In the genomic region with DNA sequence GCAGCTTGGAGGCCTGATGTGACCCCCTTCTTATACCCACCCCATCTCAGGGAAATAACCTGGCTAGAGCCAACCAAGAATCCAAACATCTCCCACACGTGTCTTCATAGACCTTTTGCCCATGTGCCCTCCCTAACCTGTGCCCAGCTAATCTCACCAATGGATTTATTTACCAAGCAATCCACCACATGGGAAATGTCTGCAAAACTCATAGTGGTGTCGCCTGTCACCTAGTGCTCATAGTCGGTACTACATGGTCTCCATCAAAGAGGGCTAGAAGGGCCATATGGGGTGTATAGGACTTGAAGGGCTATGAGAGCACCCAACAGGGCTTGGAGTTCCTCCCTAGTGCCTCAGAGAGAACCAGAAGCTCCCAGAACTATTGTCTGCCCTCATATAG, we compare ENCODE assay signal across 8 mouse cellular contexts. TPM values are rescaled to one million over a fixed set of nuclear protein-coding genes. Genes with fewer than 3 reads are reported as not detected.
DNase-seq lines count a peak whose midpoint lies in the region; ATAC-seq and TF ChIP-seq lines count a peak whose summit lies in the region.

No protein-coding gene starts in this region.

- H3K36me3 ChIP-seq in heart, adult 2 months (ENCODE audit: control insufficient read depth, insufficient read depth, low read length), result no peaks in the 10 kb centered on the region
- peaks cover 39% of the 10 kb centered on the region for H3K36me3 ChIP-seq in heart, embryonic 10.5 days
- 0 out of 2 replicates have a peak, but pooled peaks cover under 1% of the 10 kb centered on the region for H3K36me3 ChIP-seq in embryonic facial prominence, embryonic 10.5 days (replicated peaks)
- no peaks in the 10 kb centered on the region for H3K36me3 ChIP-seq in stomach, postnatal 0 days (ENCODE audit: control insufficient read depth, insufficient read depth, low read length)

- peak; percentile 54; the same call in 1 of the 2 replicates for ATAC-seq in stomach, postnatal 0 days (ENCODE audit: low FRiP score, low TSS enrichment)

- H3K9ac ChIP-seq in heart, adult 2 months (ENCODE audit: low read depth, low read length), result no peak overlapping the region
- H3K9ac ChIP-seq in stomach, postnatal 0 days (ENCODE audit: low read length), result no peak overlapping the region

- H3K4me2 ChIP-seq in stomach, postnatal 0 days (replicated peaks; ENCODE audit: low read depth), result no peak overlapping the region

- no peak overlapping the region for H3K27ac ChIP-seq in heart, adult 2 months
- H3K27ac ChIP-seq in heart, embryonic 10.5 days, result no peak overlapping the region
- H3K27ac ChIP-seq in embryonic facial prominence, embryonic 10.5 days (replicated peaks), result no peak overlapping the region
- no peak overlapping the region for H3K27ac ChIP-seq in stomach, postnatal 0 days (replicated peaks)

- TF ChIP-seq EP300 in heart, adult 2 months (IDR thresholded peaks at IDR 0.05; ENCODE audit: insufficient read depth, low read depth, low read length), result 0 out of 2 replicates have a peak, but pooled peaks have one; percentile 26
- TF ChIP-seq EP300 in stomach, postnatal 0 days (optimal IDR thresholded peaks at IDR 0.05), result no peak

- peak; percentile 91 for TF ChIP-seq CTCF in heart, adult 2 months (IDR thresholded peaks at IDR 0.05)
- TF ChIP-seq CTCF in stomach, postnatal 0 days (IDR thresholded peaks at IDR 0.05; ENCODE audit: low read depth), result peak; percentile 95

- no peak for TF ChIP-seq POLR2A in heart, adult 2 months (IDR thresholded peaks at IDR 0.05; ENCODE audit: insufficient read depth, low read depth, low read length)

- 29% methylated on average over 3 of the region's 3 CpGs for WGBS in heart, adult 2 months
- 26% methylated on average over 3 of the region's 3 CpGs for WGBS in heart, embryonic 10.5 days
- 22% methylated on average over 3 of the region's 3 CpGs for WGBS in embryonic facial prominence, embryonic 10.5 days
- 14% methylated on average over 3 of the region's 3 CpGs for WGBS in stomach, postnatal 0 days

- intact Hi-C loops in heart, adult 2 months (cut with DNase I), result loop anchor here (2.0 to 5.0 kb wide), 4 partner anchors 203 to 400 kb away; partner anchors contain the start of gene Slc24a4

- H3K4me3 ChIP-seq in heart, adult 2 months, result no peak overlapping the region
- no peak overlapping the region for H3K4me3 ChIP-seq in heart, embryonic 10.5 days
- H3K4me3 ChIP-seq in embryonic facial prominence, embryonic 10.5 days, result no peak overlapping the region
- no peak overlapping the region for H3K4me3 ChIP-seq in stomach, postnatal 0 days (ENCODE audit: low read depth, low read length)

- H3K27me3 ChIP-seq in heart, adult 2 months (ENCODE audit: control insufficient read depth, insufficient read depth, low read length), result no peaks in the 10 kb centered on the region
- no peaks in the 10 kb centered on the region for H3K27me3 ChIP-seq in heart, embryonic 10.5 days (ENCODE audit: insufficient read depth, poor library complexity, severe bottlenecking)
- H3K27me3 ChIP-seq in embryonic facial prominence, embryonic 10.5 days (replicated peaks; ENCODE audit: low read depth, poor library complexity, severe bottlenecking), result peaks cover 11% of the 10 kb centered on the region; the same call in 1 of the 2 replicates
- H3K27me3 ChIP-seq in stomach, postnatal 0 days (ENCODE audit: control insufficient read depth, insufficient read depth, low read length), result no peaks in the 10 kb centered on the region

- H3K4me1 ChIP-seq in heart, adult 2 months (ENCODE audit: control insufficient read depth, insufficient read depth, low read length), result no peaks in the 10 kb centered on the region
- no peaks in the 10 kb centered on the region for H3K4me1 ChIP-seq in heart, embryonic 10.5 days
- no peaks in the 10 kb centered on the region for H3K4me1 ChIP-seq in embryonic facial prominence, embryonic 10.5 days
- H3K4me1 ChIP-seq in stomach, postnatal 0 days (replicated peaks; ENCODE audit: control insufficient read depth, insufficient read depth), result no peaks in the 10 kb centered on the region

- DNase-seq in heart, adult 2 months, result peak in 1 of 2 experiments; percentile 48
- DNase-seq in heart, embryonic 10.5 days (ENCODE audit: low spot score), result no peak
- peak; percentile 71 for DNase-seq in 3T3-L1 (ENCODE audit: low read depth, low spot score)
- peak; percentile 28 for DNase-seq in Muller cell, postnatal 12 days (ENCODE audit: inconsistent ontology term)
- DNase-seq in embryonic facial prominence, embryonic 10.5 days (ENCODE audit: low spot score), result peak; percentile 44
- peak; percentile 25 to 74 for DNase-seq in layer of hippocampus, adult 18-20 months (ENCODE audit: low spot score in 2 of 2)
- DNase-seq in mesoderm, embryonic 11.5 days (ENCODE audit: low read depth, low spot score), result peak; percentile 43
- DNase-seq in stomach, postnatal 0 days (ENCODE audit: low spot score), result peak; percentile 45

- H3K79me2 ChIP-seq in heart, adult 2 months (replicated peaks; ENCODE audit: control insufficient read depth, insufficient read depth, low read length), result no peaks in the 10 kb centered on the region

- no peaks in the 10 kb centered on the region for H3K9me3 ChIP-seq in heart, embryonic 10.5 days
- H3K9me3 ChIP-seq in embryonic facial prominence, embryonic 10.5 days, result no peaks in the 10 kb centered on the region
- no peaks in the 10 kb centered on the region for H3K9me3 ChIP-seq in stomach, postnatal 0 days (ENCODE audit: control insufficient read depth, low read length)

RNA-seq across cellular contexts. Expression of gene Lgmn, which starts 54.8 kb away (rescaled TPM):
- 10 to 100 TPM; 59.9 to 63.5 TPM for total RNA-seq in heart, adult 2 months (2021)
- polyA plus RNA-seq in heart, adult 2 months (2012; rRNA removed), result 78.2 and 115 TPM in 2 replicates
- 84.4 and 111 TPM in 2 replicates for polyA plus RNA-seq in heart, embryonic 10.5 days (2016; fragmentation: Nextera tagmentation; extraction: Ambion mirVana)
- 42.7 and 45.6 TPM in 2 replicates for polyA plus RNA-seq in embryonic facial prominence, embryonic 10.5 days (2016; fragmentation: Nextera tagmentation; extraction: Ambion mirVana)
- 10 to 100 TPM; 83.6 to 85.4 TPM for total RNA-seq in layer of hippocampus, adult 18-20 months (2021)
- polyA plus RNA-seq in stomach, postnatal 0 days (2015; fragmentation: Nextera tagmentation; extraction: Ambion mirVana), result 75.1 and 77.1 TPM in 2 replicates
